Mouse (Mus musculus): ENCODE measurements around the gene Manf. TPM values are rescaled to one million over a fixed set of nuclear protein-coding genes. Genes with fewer than 3 reads are reported as not detected.

The Manf gene
- 211 and 214 TPM in 2 replicates for polyA plus RNA-seq (2015; fragmentation: Nextera tagmentation; extraction: Ambion mirVana)

- peaks cover 26% of the 10 kb centered on the region for H3K36me3 ChIP-seq (ENCODE audit: control insufficient read depth, insufficient read depth)
- WGBS, result under 1% methylated on average over 59 of the region's 59 CpGs
- TF ChIP-seq CTCF (IDR thresholded peaks at IDR 0.05; ENCODE audit: low read depth), result peak; percentile 50
- H3K27ac ChIP-seq (ENCODE audit: low read depth, low read length), result peak within 1 kb of the TSS; percentile 87
- no peaks in the 10 kb centered on the region for H3K9me3 ChIP-seq (ENCODE audit: control insufficient read depth)
- H3K9ac ChIP-seq (ENCODE audit: low read depth, low read length), result peak within 1 kb of the TSS; percentile 74
- 0 out of 2 replicates have a peak, but pooled peaks cover 7% of the 10 kb centered on the region for H3K4me1 ChIP-seq (replicated peaks; ENCODE audit: control insufficient read depth, insufficient read depth, low read length)
- H3K4me2 ChIP-seq (replicated peaks; ENCODE audit: low read depth), result peak within 1 kb of the TSS; percentile 86
- H3K27me3 ChIP-seq (replicated peaks; ENCODE audit: control insufficient read depth, insufficient read depth, low read length), result no peaks in the 10 kb centered on the region
- peak within 1 kb of the TSS; percentile 79 for H3K4me3 ChIP-seq (ENCODE audit: low read depth, low read length)
- peak; percentile 96 for ATAC-seq
Observed at GRCm38 (mm10) chr9:106891829-106892551, at the start of gene Manf. Manf (minus strand) TSS chr9:106891979.

GRCm38 (mm10) chr9:106934998-106935397 is 43.2 kb upstream of the Manf start:
- no peak for TF ChIP-seq CTCF (IDR thresholded peaks at IDR 0.05; ENCODE audit: low read depth)
- WGBS, result 72% methylated on average over 1 of the region's 1 CpGs
- Histone ChIP-seq H3K9me3 (ENCODE audit: control insufficient read depth) (no peaks in the 10 kb centered on the region), H3K4me1 (replicated peaks; ENCODE audit: control insufficient read depth, insufficient read depth, low read length) (no peaks in the 10 kb centered on the region), H3K4me3 (ENCODE audit: low read depth, low read length) (no peak overlapping the region), H3K27me3 (replicated peaks; ENCODE audit: control insufficient read depth, insufficient read depth, low read length) (no peaks in the 10 kb centered on the region), H3K9ac (ENCODE audit: low read depth, low read length) (no peak overlapping the region), H3K36me3 (ENCODE audit: control insufficient read depth, insufficient read depth) (no peaks in the 10 kb centered on the region), H3K4me2 (replicated peaks; ENCODE audit: low read depth) (no peak overlapping the region), H3K27ac (ENCODE audit: low read depth, low read length) (no peak overlapping the region)
- ATAC-seq, result no peak

- H3K9ac ChIP-seq (ENCODE audit: low read depth, low read length), result no peak overlapping the region
- no peak overlapping the region for H3K4me3 ChIP-seq (ENCODE audit: low read depth, low read length)
- H3K4me2 ChIP-seq (replicated peaks; ENCODE audit: low read depth), result no peak overlapping the region
- H3K4me1 ChIP-seq (replicated peaks; ENCODE audit: control insufficient read depth, insufficient read depth, low read length), result no peaks in the 10 kb centered on the region
- no peak overlapping the region for H3K27ac ChIP-seq (ENCODE audit: low read depth, low read length)
- no peak for TF ChIP-seq CTCF (IDR thresholded peaks at IDR 0.05; ENCODE audit: low read depth)
- ATAC-seq, result no peak
- H3K36me3 ChIP-seq (ENCODE audit: control insufficient read depth, insufficient read depth), result no peaks in the 10 kb centered on the region
- no peaks in the 10 kb centered on the region for H3K9me3 ChIP-seq (ENCODE audit: control insufficient read depth)
- H3K27me3 ChIP-seq (replicated peaks; ENCODE audit: control insufficient read depth, insufficient read depth, low read length), result no peaks in the 10 kb centered on the region
- 86% methylated on average over 6 of the region's 6 CpGs for WGBS
Observed at GRCm38 (mm10) chr9:106914878-106915277, 23.1 kb upstream of the Manf start.

- Histone ChIP-seq H3K4me2 (replicated peaks; ENCODE audit: low read depth) (no peak overlapping the region), H3K27ac (ENCODE audit: low read depth, low read length) (no peak overlapping the region), H3K9ac (ENCODE audit: low read depth, low read length) (no peak overlapping the region), H3K4me1 (replicated peaks; ENCODE audit: control insufficient read depth, insufficient read depth, low read length) (no peaks in the 10 kb centered on the region), H3K9me3 (ENCODE audit: control insufficient read depth) (no peaks in the 10 kb centered on the region), H3K27me3 (replicated peaks; ENCODE audit: control insufficient read depth, insufficient read depth, low read length) (no peaks in the 10 kb centered on the region), H3K4me3 (ENCODE audit: low read depth, low read length) (no peak overlapping the region), H3K36me3 (ENCODE audit: control insufficient read depth, insufficient read depth) (no peaks in the 10 kb centered on the region)
- peak; percentile 61 for TF ChIP-seq CTCF (IDR thresholded peaks at IDR 0.05; ENCODE audit: low read depth)
- 4% methylated on average over 1 of the region's 1 CpGs for WGBS
- no peak for ATAC-seq
Observed at GRCm38 (mm10) chr9:106913759-106914158, 22.0 kb upstream of the Manf start.

- WGBS, result 61% methylated on average over 1 of the region's 1 CpGs
- H3K27me3 ChIP-seq (replicated peaks; ENCODE audit: control insufficient read depth, insufficient read depth, low read length), result no peaks in the 10 kb centered on the region
- no peak overlapping the region for H3K4me3 ChIP-seq (ENCODE audit: low read depth, low read length)
- no peak overlapping the region for H3K27ac ChIP-seq (ENCODE audit: low read depth, low read length)
- no peaks in the 10 kb centered on the region for H3K4me1 ChIP-seq (replicated peaks; ENCODE audit: control insufficient read depth, insufficient read depth, low read length)
- no peak overlapping the region for H3K4me2 ChIP-seq (replicated peaks; ENCODE audit: low read depth)
- no peak overlapping the region for H3K9ac ChIP-seq (ENCODE audit: low read depth, low read length)
- H3K9me3 ChIP-seq (ENCODE audit: control insufficient read depth), result no peaks in the 10 kb centered on the region
- no peak for ATAC-seq
- no peak for TF ChIP-seq CTCF (IDR thresholded peaks at IDR 0.05; ENCODE audit: low read depth)
- H3K36me3 ChIP-seq (ENCODE audit: control insufficient read depth, insufficient read depth), result no peaks in the 10 kb centered on the region
Observed at GRCm38 (mm10) chr9:106911624-106912023, 19.8 kb upstream of the Manf start.

- no peaks in the 10 kb centered on the region for H3K27me3 ChIP-seq (replicated peaks; ENCODE audit: control insufficient read depth, insufficient read depth, low read length)
- 18% methylated on average over 5 of the region's 5 CpGs for WGBS
- H3K4me3 ChIP-seq (ENCODE audit: low read depth, low read length), result no peak overlapping the region
- no peaks in the 10 kb centered on the region for H3K4me1 ChIP-seq (replicated peaks; ENCODE audit: control insufficient read depth, insufficient read depth, low read length)
- no peak overlapping the region; the same call in 1 of the 2 replicates for H3K4me2 ChIP-seq (replicated peaks; ENCODE audit: low read depth)
- H3K36me3 ChIP-seq (ENCODE audit: control insufficient read depth, insufficient read depth), result no peaks in the 10 kb centered on the region
- no peaks in the 10 kb centered on the region for H3K9me3 ChIP-seq (ENCODE audit: control insufficient read depth)
- peak; percentile 85 for ATAC-seq
- H3K9ac ChIP-seq (ENCODE audit: low read depth, low read length), result no peak overlapping the region
- no peak for TF ChIP-seq CTCF (IDR thresholded peaks at IDR 0.05; ENCODE audit: low read depth)
- H3K27ac ChIP-seq (ENCODE audit: low read depth, low read length), result no peak overlapping the region
Observed at GRCm38 (mm10) chr9:106908715-106909114, 16.9 kb upstream of the Manf start.
